Mouse (Mus musculus) central nervous system, embryonic 11.5 days (tissue): ENCODE data around the gene Dlx4. TPM values are rescaled to one million over a fixed set of nuclear protein-coding genes. Genes with fewer than 3 reads are reported as not detected.

Experiments used
- polyA plus RNA-seq: library from polyadenylated mRNA; depleted of rRNA; stranded (reverse); fragments of >200 nt; gene quantifications from 2 replicates; pipeline ENCODE4 v1.2.3, GENCODE M21; 2012; rRNA removed

Dlx4 gene
- 0.53 TPM in 1 of 2 replicates, not detected in the other for polyA plus RNA-seq

GRCm38 (mm10) chr11:95145851-95146403 is at the start of gene Dlx4:
Gene Dlx4, minus strand, starts transcription at chr11:95146263.

GRCm38 (mm10) chr11:95119990-95120632 is 26.0 kb downstream of the Dlx4 start, which contains the start of gene Dlx3:
Gene Dlx3, plus strand, starts transcription at chr11:95120119.

Other genes starting within 250 kb of the Dlx4 start
- gene Col1a1, start 210.0 kb downstream of the Dlx4 start, polyA plus RNA-seq = 110 and 166 TPM in 2 replicates
- gene Hils1, start 178.7 kb downstream of the Dlx4 start, polyA plus RNA-seq = not detected in 2 replicates
- 0.14 and 5.2 TPM in 2 replicates for gene Sgca, start 169.9 kb downstream of the Dlx4 start, polyA plus RNA-seq
- 42.8 and 62.9 TPM in 2 replicates for gene Ppp1r9b, start 155.2 kb downstream of the Dlx4 start, polyA plus RNA-seq
- gene Samd14, start 136.4 kb downstream of the Dlx4 start, polyA plus RNA-seq = 62.9 and 91.4 TPM in 2 replicates
- 6.2 and 13.6 TPM in 2 replicates for gene Pdk2, start 104.9 kb downstream of the Dlx4 start, polyA plus RNA-seq
- 6.0 and 9.3 TPM in 2 replicates for gene Itga3, start 69.5 kb downstream of the Dlx4 start, polyA plus RNA-seq
- gene Dlx3, start 26.1 kb downstream of the Dlx4 start, polyA plus RNA-seq = 0.54 and 2.3 TPM in 2 replicates
- gene Tac4, start 115.3 kb upstream of the Dlx4 start, polyA plus RNA-seq = 0.05 TPM in 1 of 2 replicates, not detected in the other
- 36.7 and 51.5 TPM in 2 replicates for gene Kat7, start 164.0 kb upstream of the Dlx4 start, polyA plus RNA-seq
- 15.8 and 27.7 TPM in 2 replicates for gene Fam117a, start 190.8 kb upstream of the Dlx4 start, polyA plus RNA-seq
- gene Slc35b1, start 238.4 kb upstream of the Dlx4 start, polyA plus RNA-seq = 62.2 and 106 TPM in 2 replicates